Mouse (Mus musculus) A20 (cell line): ENCODE data around the gene Ccnc.

Experiments used
- DNase-seq: peaks from one replicate; pipeline ENCODE4 v3.0.0-alpha.2; 2011; ENCODE audit warnings: low read depth, low spot score

Gene Ccnc

GRCm38 (mm10) chr4:21801620-21802019, 74.1 kb downstream of the Ccnc start:
- DNase-seq: no peak

DNA sequence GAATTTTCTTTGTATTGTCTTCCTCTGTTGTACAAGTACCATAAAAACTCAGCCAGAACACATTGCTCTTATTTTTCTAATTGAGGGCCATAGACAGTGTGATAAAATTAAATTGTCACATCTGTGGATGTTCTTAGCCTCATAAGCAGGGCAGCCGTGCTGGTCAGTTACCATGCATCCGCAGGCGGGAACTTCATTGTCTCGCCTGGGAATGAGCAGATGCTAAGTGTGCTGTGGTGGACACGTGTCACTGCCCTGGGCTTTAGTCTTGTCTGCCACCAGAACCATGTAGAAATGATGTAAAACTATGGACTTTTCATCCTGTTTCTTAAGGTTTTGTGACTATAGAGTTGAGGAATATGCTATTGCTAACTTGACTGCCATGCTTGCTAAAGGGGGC, 79.7 kb downstream of the Ccnc start:
- DNase-seq: no peak
